Mouse (Mus musculus) megakaryocyte-erythroid progenitor cell, adult 5-6 weeks (primary cell): Measurements from ENCODE around the gene Aaas. TPM values are rescaled to one million over a fixed set of nuclear protein-coding genes. Genes with fewer than 3 reads are reported as not detected.
"Not testable (repeated sequence)": the region's sequence is repeated elsewhere in the genome, so short reads cannot be mapped to it uniquely, and the experiment has no call there.

Experiments used
- ATAC-seq: replicated peaks from 2 replicates; pipeline ENCODE4 v1.8.0; 2016; ENCODE audit warnings: mild to moderate bottlenecking, inconsistent platforms; ENCODE audit not compliant: severe bottlenecking, poor library complexity, low FRiP score, low TSS enrichment
- total RNA-seq, 2 experiments: library from RNA; stranded (forward) in 1 of 2; stranded (reverse) in 1 of 2; fragments of 200-1000, 215-1000 nt in 1 of 2; fragments of >200 nt in 1 of 2; fragmentation: Nextera tagmentation in 1 of 2; gene quantifications; 2 replicates each; pipeline ENCODE4 v1.2.3; 2014 to 2017

Aaas gene
- total RNA-seq, 2 experiments from 2014 or later = 165 to 179 TPM

GRCm38 (mm10) chr15:102358834-102359233 lies 8.3 kb upstream of the Aaas start:
- ATAC-seq = no peak

DNA sequence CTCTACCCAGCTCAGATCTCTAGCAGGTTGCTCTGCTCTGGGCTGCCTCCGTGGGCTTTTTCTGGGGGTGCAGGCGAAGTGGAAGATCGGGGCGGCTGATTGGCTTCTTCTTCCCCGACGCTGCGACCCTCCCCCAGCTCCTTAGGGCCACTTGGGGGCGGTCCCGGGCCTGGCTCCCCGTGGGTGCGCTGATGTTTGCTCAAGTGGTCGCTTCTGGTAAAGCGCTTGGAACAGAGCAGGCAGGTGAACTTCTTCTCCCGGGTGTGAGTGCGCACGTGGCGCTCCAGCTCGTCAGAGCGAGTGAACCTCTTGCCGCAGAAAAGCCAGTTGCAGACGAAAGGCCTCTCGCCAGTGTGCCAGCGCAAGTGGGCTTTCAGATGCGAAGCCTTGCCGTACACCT lies 7.6 kb upstream of the Aaas start:
- no peak for ATAC-seq

- ATAC-seq = no peak
Observed at GRCm38 (mm10) chr15:102356501-102357325, 6.1 kb upstream of the Aaas start.

DNA sequence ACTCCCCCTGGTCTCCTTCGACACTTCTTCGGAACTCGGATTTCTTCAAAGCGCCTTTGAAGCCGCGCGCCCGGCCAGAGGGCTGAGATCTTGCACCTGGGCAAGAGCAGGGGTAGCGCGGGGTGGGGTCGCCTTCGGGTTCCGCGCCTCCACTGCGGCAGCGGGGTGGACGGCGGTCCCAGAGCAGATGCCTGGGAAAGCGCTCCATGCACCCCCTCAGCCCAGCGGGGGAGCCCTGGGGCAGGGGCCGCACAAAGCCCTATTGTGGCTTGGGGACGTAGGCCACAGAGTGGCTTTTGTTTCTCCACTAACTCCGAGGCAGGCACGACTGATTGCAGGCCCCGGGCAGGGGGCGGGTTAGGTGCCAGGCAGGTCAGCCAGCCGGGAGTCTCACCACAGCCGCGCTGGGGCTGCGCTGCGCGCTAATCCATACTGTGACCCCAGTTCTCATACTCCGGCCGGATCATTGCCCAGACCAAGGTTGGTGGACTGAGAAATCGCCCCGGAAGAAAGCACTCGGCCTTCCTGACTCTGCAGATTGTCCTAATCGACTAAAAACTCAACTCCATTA lies 5.4 kb upstream of the Aaas start:
- 0 out of 2 replicates have a peak, but pooled peaks have one; percentile 6 for ATAC-seq

DNA sequence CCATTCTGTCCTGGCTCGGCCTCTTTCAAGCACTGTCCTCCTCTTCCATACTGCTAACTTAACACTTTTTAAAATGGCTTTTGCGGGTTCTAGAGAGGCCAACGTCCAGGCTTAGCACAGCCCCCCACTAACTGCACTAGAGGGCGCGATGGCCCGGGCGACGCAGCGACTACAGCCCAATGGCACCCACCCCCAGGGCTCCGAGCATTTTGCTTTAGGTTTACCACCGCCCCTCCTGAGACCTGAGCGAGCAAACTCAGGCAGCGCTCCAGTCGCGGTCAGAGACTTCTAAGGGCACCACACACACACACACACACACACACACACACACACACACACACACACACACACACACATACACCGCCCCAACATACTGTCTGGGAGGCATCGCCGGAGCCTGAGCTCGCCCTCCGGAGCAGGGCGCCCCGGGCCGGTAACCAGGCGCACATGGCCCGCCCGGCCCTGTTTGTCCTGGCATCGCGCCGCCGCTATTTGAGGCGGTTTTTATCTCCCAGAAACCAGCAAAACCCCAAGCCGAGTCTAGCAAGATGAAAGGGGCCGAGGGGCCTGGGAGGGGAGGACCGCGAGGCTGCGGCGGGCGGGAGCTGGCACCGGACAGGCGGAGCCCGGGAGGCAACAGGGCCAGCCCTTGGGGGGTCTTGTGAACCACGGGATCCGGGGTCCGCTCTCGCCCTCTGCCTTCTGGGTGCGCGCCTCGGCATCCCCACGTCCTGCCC lies 4.7 kb upstream of the Aaas start:
- ATAC-seq = peak; percentile 47

GRCm38 (mm10) chr15:102353986-102354385 lies 3.4 kb upstream of the Aaas start:
- no peak for ATAC-seq

DNA sequence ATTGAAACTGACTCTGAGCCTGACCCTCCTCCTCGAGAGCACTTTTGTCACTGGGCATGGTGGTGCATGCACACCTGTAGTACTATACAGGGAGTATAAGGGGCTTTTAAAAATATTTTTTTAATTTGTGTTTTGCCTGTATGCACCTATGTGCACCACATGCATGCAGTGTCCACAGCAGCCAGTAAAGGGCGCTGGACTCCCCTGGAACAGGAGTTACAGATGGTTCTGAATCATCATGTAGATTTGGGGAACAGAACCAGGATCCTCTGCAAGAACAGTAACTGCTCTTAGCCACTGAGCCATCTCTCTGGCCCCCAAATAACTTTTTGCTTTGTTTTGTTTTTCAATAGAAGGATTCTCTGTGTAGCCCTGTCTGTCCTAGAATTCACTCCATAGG lies 1.6 kb upstream of the Aaas start:
- no peak for ATAC-seq

DNA sequence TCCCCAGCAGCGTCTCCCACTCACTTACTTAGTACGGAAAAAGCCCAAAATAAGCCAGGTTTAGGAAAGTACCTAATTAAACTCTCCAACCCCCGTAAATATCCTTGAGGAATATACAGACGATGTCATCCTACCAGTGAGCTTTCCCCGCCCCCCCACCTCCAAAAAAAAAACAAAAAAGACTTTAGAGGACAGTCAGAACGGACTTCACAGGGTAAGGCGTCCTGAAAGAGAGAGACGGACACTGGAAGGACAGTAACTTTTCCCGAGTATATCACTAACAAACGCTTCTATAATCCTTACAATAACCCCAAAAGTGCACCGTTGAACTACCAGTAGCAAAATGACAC lies 346 bp upstream of the Aaas start:
- peak; percentile 16; the same call in 1 of the 2 replicates for ATAC-seq

- ATAC-seq = no peak
Observed at GRCm38 (mm10) chr15:102346444-102346843, 4.1 kb downstream of the Aaas start.

DNA sequence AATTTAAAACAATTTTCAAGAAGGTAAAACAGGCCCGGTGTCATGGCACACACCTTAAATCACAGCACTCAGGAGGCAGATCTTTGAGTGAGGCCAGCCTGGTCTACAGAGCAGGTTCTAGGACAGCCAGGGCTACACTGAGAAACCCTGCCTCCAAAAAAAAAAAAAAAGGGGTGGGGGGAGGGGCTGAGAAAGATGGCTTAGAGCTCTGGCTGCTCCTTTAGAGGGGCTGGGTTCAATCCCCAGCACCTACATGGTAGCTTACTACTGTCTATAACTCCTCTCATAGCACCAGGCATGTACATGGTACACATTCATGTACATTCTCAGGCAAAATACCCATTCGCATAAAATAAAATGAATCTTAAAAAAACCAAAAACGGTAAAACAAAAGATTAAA lies 6.1 kb downstream of the Aaas start:
- no peak for ATAC-seq

DNA sequence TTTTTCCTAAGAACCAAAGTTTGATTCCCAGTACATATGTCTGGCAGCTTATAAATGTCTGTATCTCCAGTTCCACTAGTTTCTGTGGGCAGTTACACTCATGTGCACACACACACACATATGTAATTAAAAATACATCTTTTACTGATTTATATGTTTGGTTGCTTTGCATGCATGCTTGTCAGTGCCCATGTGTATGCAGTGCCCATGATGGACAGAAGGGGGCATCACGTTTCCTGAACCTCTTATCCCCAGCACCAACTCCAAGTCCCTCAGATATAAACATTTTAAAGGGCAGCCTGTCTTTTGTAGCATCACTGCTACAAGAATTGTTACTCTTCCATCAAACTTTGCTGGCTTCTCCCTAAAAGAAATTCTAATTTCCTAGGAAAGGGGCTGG lies 9.0 kb downstream of the Aaas start:
- ATAC-seq = peak; percentile 64; the same call in 1 of the 2 replicates

DNA sequence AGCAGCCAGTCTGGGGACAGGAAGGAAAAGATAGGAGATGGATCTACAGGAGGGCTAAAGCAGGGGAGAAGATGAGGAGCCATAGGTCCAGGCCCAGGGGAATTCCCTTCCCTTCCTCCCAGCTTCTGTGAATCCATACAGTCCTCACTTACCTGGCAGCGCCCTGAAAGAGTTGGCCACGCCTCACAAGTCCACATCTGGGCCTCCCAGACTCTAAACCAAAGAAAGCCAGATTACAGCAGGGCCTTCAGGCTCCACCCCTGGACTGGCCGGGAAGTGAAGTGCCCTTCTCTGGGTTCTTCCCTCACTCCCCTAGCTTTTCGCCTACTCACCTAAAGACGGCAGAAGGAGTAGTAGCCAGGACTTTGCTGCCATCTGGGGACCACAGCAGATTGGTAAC lies 11.0 kb downstream of the Aaas start:
- no peak for ATAC-seq

DNA sequence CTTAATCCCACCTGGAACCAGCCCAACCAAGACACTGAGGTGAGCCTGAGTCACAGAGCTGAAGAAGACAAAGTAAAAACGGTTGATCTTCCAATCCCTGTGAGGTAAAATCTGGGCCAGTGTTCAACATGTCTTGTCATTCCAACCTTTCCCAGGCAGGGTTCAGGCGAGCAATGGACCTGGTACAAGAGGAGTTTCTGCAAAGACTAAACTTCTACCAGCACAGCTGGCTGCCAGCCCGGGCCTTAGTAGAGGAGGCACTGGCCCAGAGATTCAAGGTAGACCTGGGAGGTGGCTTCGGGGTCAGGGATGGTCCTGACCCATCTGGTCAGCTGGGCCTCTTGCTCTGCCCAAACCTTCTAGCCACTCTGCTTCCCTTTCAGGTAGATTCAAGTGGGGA lies 13.6 kb downstream of the Aaas start:
- no peak for ATAC-seq

DNA sequence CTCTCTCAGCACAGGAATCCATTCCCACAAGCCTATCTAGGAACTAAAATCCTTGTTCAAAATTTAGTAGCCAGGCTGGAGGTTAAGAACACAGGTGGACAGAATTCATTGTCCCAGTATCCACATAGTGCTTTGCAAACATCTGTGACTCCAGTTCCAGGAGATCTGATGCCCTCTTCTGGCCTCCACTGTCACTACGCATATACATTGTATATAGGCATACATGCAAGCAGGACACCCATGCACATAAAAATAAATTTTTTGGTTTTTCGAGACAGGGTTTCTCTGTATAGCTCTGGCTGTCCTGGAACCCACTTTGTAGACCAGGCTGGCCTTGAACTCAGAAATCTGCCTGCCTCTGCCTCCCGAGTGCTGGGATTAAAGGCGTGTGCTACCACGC lies 14.6 kb downstream of the Aaas start:
- not testable (repeated sequence) for ATAC-seq

DNA sequence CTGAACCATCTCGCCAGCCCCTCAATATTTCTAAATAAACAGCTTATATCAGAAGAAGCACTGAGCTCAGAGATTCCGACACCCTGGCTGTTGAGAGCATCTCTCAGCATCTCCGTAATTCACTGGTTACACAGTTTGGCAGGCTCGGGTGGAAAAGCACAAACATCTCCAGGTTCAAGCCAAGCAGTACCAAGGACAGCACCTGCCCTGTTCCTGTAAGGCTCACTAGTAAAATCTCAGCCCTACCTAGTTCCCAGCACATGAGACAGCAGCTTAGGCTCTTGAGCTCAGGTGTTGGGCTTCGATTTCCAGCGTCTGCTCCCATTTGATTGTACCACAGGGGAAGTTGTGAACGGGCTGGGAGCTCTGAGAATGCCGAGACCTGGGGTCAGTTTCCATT lies 15.3 kb downstream of the Aaas start:
- ATAC-seq = no peak

GRCm38 (mm10) chr15:102331610-102332015 lies 19.0 kb downstream of the Aaas start, which contains the start of gene Myg1:
Myg1 (plus strand) TSS chr15:102331709.
- peak; percentile 95 for ATAC-seq

- no peak for ATAC-seq
Observed at GRCm38 (mm10) chr15:102326892-102327291, 23.7 kb downstream of the Aaas start.

- ATAC-seq = peak; percentile 98
Observed at GRCm38 (mm10) chr15:102326022-102326576, 24.5 kb downstream of the Aaas start, which contains the start of gene Pfdn5. Pfdn5 (plus strand) TSS chr15:102326116.

GRCm38 (mm10) chr15:102324654-102325473 lies 25.7 kb downstream of the Aaas start:
- ATAC-seq = no peak
